Mouse (Mus musculus): ENCODE results near the gene Mrpl24.
"Not testable (repeated sequence)": the region's sequence is repeated elsewhere in the genome, so short reads cannot be mapped to it uniquely, and the experiment has no call there.

Gene Mrpl24

DNA sequence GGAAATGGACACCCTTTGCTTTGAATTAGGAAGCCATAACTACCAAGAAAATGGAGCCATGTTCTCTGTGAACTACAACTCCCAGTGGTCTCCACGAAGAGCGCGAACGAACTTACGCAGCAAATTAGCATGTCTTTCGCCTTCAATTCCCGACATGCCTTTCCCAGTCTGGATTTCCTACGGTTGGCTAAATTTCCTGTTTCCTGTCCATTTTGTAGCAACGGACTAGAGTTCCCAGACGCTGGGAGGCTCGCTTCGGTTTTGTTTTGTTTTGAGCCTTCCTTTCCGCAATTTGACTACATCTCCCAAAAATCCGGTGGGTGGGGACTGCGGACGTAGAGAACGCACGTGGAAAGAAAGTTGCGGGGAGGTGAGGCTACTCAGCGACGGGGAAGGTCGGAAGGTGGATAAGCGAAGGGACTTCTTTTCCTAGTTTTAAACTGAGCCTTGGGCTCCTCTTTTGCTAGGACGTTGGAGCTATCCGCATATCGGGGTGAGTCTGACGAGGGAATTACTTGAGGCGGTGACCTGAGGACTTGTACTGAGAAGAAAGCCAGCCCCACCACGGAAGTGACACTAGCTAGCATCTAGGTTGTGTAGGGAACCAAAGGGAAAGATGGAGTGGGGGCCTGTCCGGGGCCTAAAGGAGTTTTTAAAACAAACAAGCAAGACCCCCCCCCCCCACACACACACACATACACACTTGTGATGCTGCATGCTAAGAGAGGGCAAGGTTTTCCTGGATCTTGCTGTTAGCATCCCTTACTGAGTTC lies at the start of gene Mrpl24:
Gene Mrpl24 (plus strand): TSS at position 171 of the 773 bp plus-strand sequence.
- peak; percentile 72 to 85 for DNase-seq

DNA sequence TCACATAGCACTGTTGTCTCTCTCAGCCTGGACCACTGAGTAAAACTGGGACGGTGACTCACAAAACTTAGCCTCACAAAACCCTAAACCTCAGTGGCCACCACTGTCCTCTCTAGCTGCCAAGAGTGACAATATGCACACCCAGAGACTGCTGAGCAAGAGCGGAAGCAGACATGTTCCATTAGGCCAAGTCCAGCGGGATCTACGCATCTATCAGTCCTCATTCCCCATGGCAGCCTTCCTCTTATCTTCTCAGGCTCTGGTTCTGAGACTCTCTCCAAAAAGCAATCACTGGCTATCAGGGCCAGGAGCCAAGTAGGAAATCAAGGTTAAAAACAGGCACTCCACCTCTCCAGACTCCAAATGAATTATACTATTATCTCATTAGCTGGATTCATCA lies 41.6 kb upstream of the Mrpl24 start:
- no peak for DNase-seq

- no peak for DNase-seq
These were observed 35.0 kb upstream of the Mrpl24 start for GRCm38 (mm10) chr3:87884291-87884690.

DNA sequence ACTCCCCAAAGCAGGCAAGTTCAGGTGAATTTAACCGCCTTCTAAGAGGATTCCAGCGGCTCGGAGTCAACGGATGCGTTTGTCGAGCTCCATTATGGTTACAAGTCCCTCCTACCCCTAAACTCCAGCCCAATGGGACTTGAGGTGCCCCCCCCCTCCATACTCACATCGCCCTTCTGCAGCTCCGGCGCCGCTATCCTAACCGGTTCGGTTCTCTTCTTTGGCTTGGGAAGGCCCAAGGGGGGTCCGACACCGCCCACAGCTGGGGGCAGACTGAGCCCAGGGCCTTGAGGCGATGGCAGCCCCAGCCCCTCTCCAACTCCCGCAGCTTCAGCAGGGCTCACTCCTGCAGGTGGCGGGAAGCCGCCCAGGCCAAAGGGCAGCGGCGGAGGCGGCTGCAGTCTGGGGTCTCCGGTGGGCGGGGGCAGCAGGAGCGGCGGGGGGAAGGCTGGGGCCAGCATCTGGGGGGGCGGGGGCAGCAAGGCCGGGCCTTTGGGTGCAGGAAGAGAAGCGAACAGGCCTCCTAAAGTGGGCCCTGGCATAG lies 34.5 kb upstream of the Mrpl24 start:
- DNase-seq = peak; percentile 59 to 74

DNA sequence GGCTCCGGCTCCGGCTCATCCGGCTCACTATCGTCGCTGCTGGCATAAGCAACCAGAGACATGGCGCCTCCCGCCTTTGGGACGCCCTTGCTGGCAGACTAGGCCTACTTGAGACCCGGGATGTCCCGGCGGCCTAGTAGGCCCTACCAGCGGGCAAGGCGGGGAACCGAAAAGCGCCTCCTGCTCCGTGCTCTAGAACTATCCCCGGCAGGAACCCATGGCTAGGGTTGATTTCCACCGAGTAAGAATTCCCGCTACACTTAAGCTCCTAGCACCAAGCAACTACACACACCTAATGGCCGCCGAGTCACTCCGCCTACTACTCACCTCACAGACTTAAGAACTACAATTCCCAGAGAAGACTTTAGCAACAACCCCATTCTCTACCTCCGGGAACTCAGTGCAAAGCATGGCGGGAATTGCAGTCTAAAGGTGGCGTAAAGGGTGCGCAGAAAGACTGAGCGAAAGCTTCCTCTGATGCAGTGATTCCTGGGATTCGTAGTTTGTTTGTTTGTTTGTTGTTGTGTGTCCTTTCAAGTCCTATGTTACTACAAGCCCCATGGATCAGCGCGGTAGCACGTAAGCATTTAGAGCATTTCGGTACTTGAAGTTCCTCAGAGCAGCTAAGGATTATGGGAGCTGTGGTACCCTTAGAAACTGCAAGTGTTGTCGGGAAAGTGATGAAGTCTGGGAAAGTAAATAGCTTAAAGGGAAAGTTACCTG lies 33.9 kb upstream of the Mrpl24 start, which contains the start of gene Prcc:
Gene Prcc (minus strand): TSS at position 328 of the 723 bp plus-strand sequence.
- DNase-seq = peak; percentile 88 to 93

GRCm38 (mm10) chr3:87886004-87886365 lies 33.3 kb upstream of the Mrpl24 start:
- DNase-seq = peak; percentile 53 to 61

GRCm38 (mm10) chr3:87886416-87886815 lies 32.9 kb upstream of the Mrpl24 start:
- DNase-seq = no peak

- DNase-seq = not testable (repeated sequence)
These were observed 31.9 kb upstream of the Mrpl24 start for GRCm38 (mm10) chr3:87887400-87887799.

DNA sequence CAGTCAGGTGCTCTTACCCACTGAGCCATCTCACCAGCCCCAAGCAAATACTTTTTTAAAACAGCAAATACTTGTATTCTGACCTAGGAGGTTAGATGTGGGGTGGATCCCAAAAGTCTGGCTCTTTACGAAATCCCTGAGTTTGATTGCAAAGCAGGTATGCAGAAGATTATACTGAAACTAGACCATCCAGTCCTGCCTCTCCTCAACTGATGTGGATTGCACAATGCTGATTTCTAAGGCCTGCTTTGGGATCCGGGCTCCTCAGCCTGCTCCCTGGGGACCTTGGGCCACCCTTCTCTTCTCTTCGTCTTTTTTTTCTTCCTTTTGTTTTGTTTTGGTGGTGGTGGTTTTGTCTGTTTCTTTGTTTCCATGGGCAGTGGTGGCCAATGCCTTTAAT lies 27.8 kb upstream of the Mrpl24 start:
- no peak for DNase-seq

DNA sequence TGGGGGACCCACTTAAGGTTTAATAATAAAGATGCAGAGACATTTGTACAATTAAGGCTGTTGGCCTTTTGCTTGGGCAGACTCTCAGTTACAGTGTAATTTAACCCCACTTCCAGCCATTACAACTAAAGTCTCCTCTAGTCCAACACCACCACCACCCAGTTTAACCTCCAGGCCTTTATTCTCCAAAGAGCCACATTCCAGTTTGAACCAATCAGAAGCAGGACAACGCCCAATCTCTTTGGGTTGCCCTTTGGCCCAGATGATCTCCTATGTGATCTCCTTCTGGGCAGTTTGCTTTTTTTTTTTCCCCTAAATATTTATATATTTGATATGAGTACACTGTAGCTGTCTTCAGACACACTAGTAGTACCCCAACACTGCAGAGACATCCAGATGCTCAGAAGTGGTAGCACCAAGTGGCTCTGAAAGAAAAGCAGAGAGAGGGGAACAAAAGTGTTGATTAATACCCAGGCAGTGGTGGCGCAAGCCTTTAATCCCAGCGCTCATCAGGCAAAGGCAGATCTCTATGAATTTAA lies 25.9 kb upstream of the Mrpl24 start:
- no peak for DNase-seq

DNA sequence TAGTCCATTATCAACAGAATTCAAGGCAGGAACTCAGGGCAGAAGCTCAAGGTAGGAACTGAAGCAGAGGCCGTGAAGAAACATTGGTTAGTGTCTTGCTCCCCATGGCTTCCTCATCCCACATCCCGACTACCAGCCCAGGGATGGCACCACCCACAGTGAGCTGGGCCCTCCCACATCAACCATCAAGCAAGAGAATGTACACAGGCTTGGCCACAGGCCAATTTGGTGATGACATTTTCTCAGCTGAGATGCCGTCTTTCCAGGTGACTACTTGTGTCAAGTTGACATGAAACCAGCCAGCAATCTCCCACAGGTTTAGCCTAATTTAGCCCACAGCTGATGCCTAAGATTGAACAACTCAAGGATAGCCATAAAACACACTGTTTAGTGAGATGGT lies 20.0 kb upstream of the Mrpl24 start:
- no peak for DNase-seq

DNA sequence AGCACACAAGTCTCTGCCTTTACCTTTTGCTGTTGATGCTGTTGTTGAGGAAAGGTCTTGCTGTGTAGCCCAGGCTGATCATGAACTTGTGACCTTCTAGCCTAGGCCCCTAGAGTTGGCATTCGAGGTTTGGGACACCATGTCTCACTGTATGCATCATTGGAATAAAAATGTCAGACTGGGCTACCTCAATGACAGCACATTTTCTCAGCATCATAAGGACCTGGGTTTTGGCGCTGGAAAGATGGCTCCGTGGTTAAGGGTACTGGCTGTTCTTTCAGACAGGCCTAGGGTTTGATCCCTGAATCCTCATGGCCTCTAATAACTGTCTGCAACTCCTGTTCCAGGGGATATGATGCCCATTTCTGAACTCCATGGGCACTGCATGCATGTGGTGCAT lies 19.5 kb upstream of the Mrpl24 start:
- no peak for DNase-seq

- no peak for DNase-seq
These were observed 18.2 kb upstream of the Mrpl24 start for GRCm38 (mm10) chr3:87901036-87901624.

DNA sequence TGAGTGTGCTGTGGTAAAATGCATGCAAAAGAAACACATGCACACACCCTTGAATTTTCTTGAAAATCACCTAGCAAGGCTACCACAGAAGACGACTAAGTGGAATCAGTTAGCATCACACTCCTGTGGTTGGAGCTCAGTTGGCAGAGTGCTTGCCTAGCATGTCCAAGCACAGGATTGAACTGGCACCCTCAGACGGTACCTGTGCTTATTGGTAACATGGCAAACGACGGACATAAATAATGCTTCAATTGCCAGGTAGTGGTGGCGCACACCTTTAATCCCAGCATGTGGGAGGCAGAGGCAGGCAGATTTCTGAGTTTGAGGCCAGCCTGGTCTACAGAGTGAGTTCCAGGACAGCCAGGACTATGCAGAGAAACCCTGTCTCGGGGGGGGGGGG lies 17.3 kb upstream of the Mrpl24 start:
- DNase-seq = not testable (repeated sequence)

DNA sequence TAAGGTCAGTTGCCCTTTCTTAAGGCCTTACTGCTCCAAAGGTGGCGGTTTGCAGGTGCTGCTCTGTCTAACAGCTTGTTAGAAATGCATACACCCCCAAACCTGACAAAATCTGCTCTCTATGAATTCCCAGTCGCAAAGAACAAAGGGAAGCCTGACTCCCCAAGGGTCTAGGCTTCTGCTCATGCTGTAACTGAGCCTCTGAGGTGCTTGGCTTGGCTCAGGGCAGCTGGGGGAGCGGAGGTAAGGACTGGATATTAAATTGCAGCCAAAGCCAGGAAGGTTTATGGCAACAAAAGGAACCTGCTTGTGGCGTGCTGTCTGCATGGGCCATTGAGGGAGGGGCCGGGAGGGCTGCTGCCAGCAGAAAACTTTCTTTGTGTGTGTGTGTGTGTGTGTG lies 15.5 kb upstream of the Mrpl24 start:
- no peak for DNase-seq

DNA sequence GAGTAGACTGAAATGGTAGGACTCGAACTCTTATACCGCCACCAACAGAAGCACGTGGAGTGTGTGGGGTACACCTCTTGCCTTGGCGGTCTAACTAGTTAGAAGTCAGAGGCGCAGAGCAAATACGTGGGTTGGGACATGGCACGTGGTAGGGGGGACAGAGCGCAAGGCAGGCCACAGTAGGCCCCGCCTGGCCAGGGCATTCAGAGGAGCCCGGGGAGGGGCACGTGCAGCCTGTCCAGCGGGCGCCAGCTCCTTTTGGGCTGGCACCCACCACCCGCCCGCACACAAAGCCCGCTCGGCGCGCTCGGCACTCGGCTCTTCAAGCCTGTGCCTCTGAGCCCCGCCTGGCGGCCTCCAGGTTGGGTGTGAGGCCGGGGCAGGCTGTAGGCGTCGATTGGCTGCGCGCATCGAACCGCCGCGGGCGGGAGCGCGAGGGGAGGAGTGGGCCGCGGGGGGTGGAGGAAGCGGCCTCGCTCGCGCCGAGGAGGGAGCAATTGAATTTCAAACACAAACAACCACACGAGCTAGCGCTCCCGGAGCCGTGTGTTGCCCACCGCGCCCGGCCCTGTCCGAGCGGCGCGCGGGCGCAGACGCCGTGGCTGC lies 13.3 kb upstream of the Mrpl24 start, which contains the start of gene Hdgf:
Gene Hdgf (plus strand): TSS at position 442 of the 606 bp plus-strand sequence.
- peak; percentile 93 to 97 for DNase-seq

DNA sequence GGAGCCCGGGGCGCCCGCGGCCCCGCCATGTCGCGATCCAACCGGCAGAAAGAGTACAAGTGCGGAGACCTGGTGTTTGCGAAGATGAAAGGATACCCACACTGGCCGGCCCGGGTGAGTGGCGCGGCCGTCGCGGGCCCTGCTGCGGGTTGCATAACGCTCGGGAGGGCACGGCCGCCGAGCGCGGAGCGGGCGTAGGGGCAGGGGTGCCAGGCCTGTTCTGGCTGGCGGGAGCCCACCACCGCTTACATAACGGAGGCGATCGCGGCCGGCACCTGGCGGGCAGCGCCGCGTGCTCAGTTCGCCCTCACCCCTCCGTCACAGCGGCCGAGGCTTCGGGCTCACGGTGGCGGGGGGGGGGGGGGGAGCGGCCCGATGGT lies 12.7 kb upstream of the Mrpl24 start:
- DNase-seq = peak; percentile 61 to 72

- DNase-seq = peak; percentile 56 to 68
These were observed 12.1 kb upstream of the Mrpl24 start for GRCm38 (mm10) chr3:87906981-87907857.

GRCm38 (mm10) chr3:87907906-87908305 lies 11.4 kb upstream of the Mrpl24 start:
- DNase-seq = peak in 1 of 2 experiments; percentile 31

DNA sequence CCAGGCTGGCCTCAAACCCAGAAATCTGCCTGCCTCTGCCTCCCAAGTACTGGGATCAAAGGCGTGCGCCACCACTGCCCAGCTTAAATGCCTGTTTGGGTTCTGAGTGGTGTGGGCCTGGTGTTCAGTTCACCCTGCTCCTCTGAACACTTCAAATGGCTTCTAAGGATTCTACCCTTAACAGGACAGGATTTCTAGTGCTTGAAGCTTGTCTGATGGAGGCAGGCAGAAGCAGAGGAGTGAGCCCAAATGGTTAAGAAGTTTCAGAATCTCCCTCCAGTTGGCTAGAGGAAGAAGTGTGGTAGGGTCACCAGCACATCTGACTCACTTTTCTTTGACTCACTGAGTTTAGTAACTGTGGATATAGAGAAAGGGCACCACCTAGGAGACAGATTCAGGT lies 9.9 kb upstream of the Mrpl24 start:
- DNase-seq = no peak

DNA sequence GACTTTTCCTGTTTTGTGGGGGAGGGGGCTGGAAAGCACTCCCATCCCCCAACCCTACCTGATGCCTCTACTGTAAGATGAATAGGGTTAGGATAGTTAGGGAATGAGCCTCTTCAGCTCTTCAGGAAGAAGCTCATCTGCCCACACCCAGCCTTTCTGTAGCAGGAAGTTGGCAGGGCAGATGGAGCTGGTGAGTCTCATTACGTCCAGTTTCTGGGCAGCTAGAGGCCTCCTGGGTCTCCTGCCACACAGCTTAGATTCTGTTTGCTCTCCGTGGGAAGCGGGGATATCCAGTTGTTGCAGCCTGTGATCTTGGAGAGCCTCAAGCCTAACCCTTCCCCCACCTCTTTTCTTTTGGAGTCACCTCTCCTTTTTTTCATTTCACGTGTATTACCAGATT lies 9.4 kb upstream of the Mrpl24 start:
- DNase-seq = peak in 1 of 2 experiments; percentile 37
